Mouse (Mus musculus) CH12.LX (cell line): ENCODE results near the gene Phactr1. TPM values are rescaled to one million over a fixed set of nuclear protein-coding genes. Genes with fewer than 3 reads are reported as not detected.
A peak's percentile ranks its signal among the peaks of the same experiment; 100 is the strongest.

ENCODE experiments used
- DNase-seq: peaks from one replicate; pipeline ENCODE4 v3.0.0-alpha.2; 2013; ENCODE audit errors: extremely low read depth
- H3K27ac ChIP-seq: 2 replicates; pipeline ENCODE4 v1.5.1; 2012; ENCODE audit warnings: low read depth, mild to moderate bottlenecking, control low read depth, moderate library complexity; ENCODE audit not compliant: insufficient read depth
- H3K27me3 ChIP-seq: replicated peaks from 2 replicates; pipeline ENCODE3; 2012; ENCODE audit warnings: inconsistent platforms
- H3K36me3 ChIP-seq, 2 experiments: replicated peaks in 1 of 2; 2 replicates each; pipeline versions ENCODE3 to v1.6.1; 2012; ENCODE audit warnings: inconsistent platforms in 1 of 2, low read length in 1 of 2, mild to moderate bottlenecking in 1 of 2, mixed read lengths in 1 of 2, moderate library complexity in 1 of 2; ENCODE audit not compliant: control insufficient read depth in 1 of 2, insufficient read depth in 1 of 2
- H3K4me1 ChIP-seq, 2 experiments: 2 replicates each; pipeline ENCODE4 v1.6.1; 2012; ENCODE audit warnings: inconsistent platforms in 1 of 2, moderate library complexity in 1 of 2; ENCODE audit not compliant: insufficient read depth in 2 of 2, control insufficient read depth in 1 of 2
- H3K4me2 ChIP-seq: 2 replicates; pipeline ENCODE4 v1.6.1; 2012; ENCODE audit warnings: low read depth, mild to moderate bottlenecking, control low read depth; ENCODE audit not compliant: poor library complexity, insufficient read depth, severe bottlenecking
- H3K4me3 ChIP-seq, 3 experiments: fragments of 150-350 bp in 1 of 3; sonication (generic) in 1 of 3; replicated peaks in 1 of 3; 2 replicates each; pipeline versions ENCODE3 to v1.5.1; 2011 to 2012; ENCODE audit warnings: low read depth in 2 of 3, low read length in 2 of 3, mild to moderate bottlenecking in 2 of 3, moderate library complexity in 2 of 3, control low read depth in 1 of 3, improper control_type of control experiment in 1 of 3, inconsistent platforms in 1 of 3, mixed read lengths in 1 of 3; ENCODE audit not compliant: poor library complexity in 1 of 3
- H3K79me2 ChIP-seq: replicated peaks from 2 replicates; pipeline ENCODE4 v1.6.1; 2012; ENCODE audit warnings: mild to moderate bottlenecking, moderate library complexity; ENCODE audit not compliant: control insufficient read depth, poor library complexity, insufficient read depth, severe bottlenecking; ENCODE audit errors: extremely low read depth
- H3K9ac ChIP-seq: 2 replicates; pipeline ENCODE4 v1.6.1; 2012; ENCODE audit warnings: low read depth, mild to moderate bottlenecking, control low read depth, moderate library complexity; ENCODE audit not compliant: insufficient read depth
- H3K9me3 ChIP-seq: replicated peaks from 2 replicates; pipeline ENCODE3; 2012; ENCODE audit warnings: low read length, inconsistent platforms, mixed read lengths
- BHLHE40 ChIP-seq: IDR thresholded peaks from 2 replicates; pipeline ENCODE4 v1.6.1; 2011; ENCODE audit warnings: mild to moderate bottlenecking, low read depth, low read length, improper control_type of control experiment
- CHD1 ChIP-seq: IDR thresholded peaks from 2 replicates; pipeline ENCODE4 v1.6.1; 2012; ENCODE audit warnings: low read depth, low read length, improper control_type of control experiment, inconsistent platforms
- CHD2 ChIP-seq: IDR thresholded peaks from 2 replicates; pipeline ENCODE4 v1.6.1; 2011; ENCODE audit warnings: low read length, improper control_type of control experiment
- CTCF ChIP-seq, 2 experiments: IDR thresholded peaks in 1 of 2; conservative IDR thresholded peaks in 1 of 2; 2 replicates each; pipeline ENCODE4 v1.5.1; 2011 to 2012; ENCODE audit warnings: low read depth in 2 of 2, low read length in 2 of 2, improper control_type of control experiment in 1 of 2, inconsistent platforms in 1 of 2, mild to moderate bottlenecking in 1 of 2, moderate library complexity in 1 of 2
- ELF1 ChIP-seq: IDR thresholded peaks from 2 replicates; pipeline ENCODE4 v1.6.1; 2014; ENCODE audit warnings: low read depth, mild to moderate bottlenecking, inconsistent platforms, low read length, improper control_type of control experiment
- EP300 ChIP-seq: IDR thresholded peaks from 2 replicates; pipeline ENCODE4 v1.6.1; 2011; ENCODE audit warnings: low read length, improper control_type of control experiment
- GABPA ChIP-seq: IDR thresholded peaks from 2 replicates; pipeline ENCODE4 v1.6.1; 2012; ENCODE audit warnings: low read depth, low read length, improper control_type of control experiment, inconsistent platforms; ENCODE audit not compliant: insufficient replicate concordance
- IRF4 ChIP-seq: IDR thresholded peaks from 2 replicates; pipeline ENCODE4 v1.6.1; 2014; ENCODE audit warnings: low read depth, mild to moderate bottlenecking, inconsistent platforms, low read length, improper control_type of control experiment
- JUN ChIP-seq: IDR thresholded peaks from 2 replicates; pipeline ENCODE4 v1.6.1; 2011; ENCODE audit warnings: low read depth, mild to moderate bottlenecking, low read length, improper control_type of control experiment, moderate library complexity; ENCODE audit not compliant: insufficient read depth
- JUND ChIP-seq: conservative IDR thresholded peaks from 2 replicates; pipeline ENCODE4 v1.6.1; 2011; ENCODE audit warnings: low read depth, low read length, improper control_type of control experiment
- KAT2A ChIP-seq: IDR thresholded peaks from 2 replicates; pipeline ENCODE4 v1.6.1; 2012; ENCODE audit warnings: low read length, improper control_type of control experiment, inconsistent platforms; ENCODE audit not compliant: insufficient replicate concordance
- MAFK ChIP-seq: IDR thresholded peaks from 2 replicates; pipeline ENCODE4 v1.6.1; 2011; ENCODE audit warnings: low read length, improper control_type of control experiment; ENCODE audit not compliant: insufficient replicate concordance
- MAX ChIP-seq: IDR thresholded peaks from 2 replicates; pipeline ENCODE4 v1.6.1; 2011; ENCODE audit warnings: low read length, improper control_type of control experiment
- MEF2A ChIP-seq: IDR thresholded peaks from 2 replicates; pipeline ENCODE4 v1.6.1; 2014; ENCODE audit warnings: low read depth, mild to moderate bottlenecking, inconsistent platforms, low read length, improper control_type of control experiment, borderline replicate concordance
- MYC ChIP-seq: IDR thresholded peaks from 2 replicates; pipeline ENCODE4 v1.6.1; 2011; ENCODE audit warnings: low read depth, mild to moderate bottlenecking, improper control_type of control experiment, low read length
- NELFE ChIP-seq: IDR thresholded peaks from 2 replicates; pipeline ENCODE4 v1.6.1; 2011; ENCODE audit warnings: low read depth, low read length, improper control_type of control experiment
- NRF1 ChIP-seq: IDR thresholded peaks from 2 replicates; pipeline ENCODE4 v1.6.1; 2014; ENCODE audit warnings: low read depth, mild to moderate bottlenecking, inconsistent platforms, low read length, improper control_type of control experiment, moderate library complexity
- PAX5 ChIP-seq: IDR thresholded peaks from 2 replicates; pipeline ENCODE4 v1.6.1; 2012; ENCODE audit warnings: low read length, inconsistent platforms, mixed read lengths
- POLR2AphosphoS2 ChIP-seq: IDR thresholded peaks from 2 replicates; pipeline ENCODE4 v1.6.1; 2011; ENCODE audit warnings: low read depth, low read length, improper control_type of control experiment
- RAD21 ChIP-seq: IDR thresholded peaks from 2 replicates; pipeline ENCODE4 v1.6.1; 2011; ENCODE audit warnings: low read depth, mild to moderate bottlenecking, low read length, improper control_type of control experiment, moderate library complexity
- RCOR1 ChIP-seq: conservative IDR thresholded peaks from 2 replicates; pipeline ENCODE4 v1.6.1; 2012; ENCODE audit warnings: low read depth, mild to moderate bottlenecking, inconsistent platforms, low read length, improper control_type of control experiment
- SIN3A ChIP-seq: IDR thresholded peaks from 2 replicates; pipeline ENCODE4 v1.6.1; 2012; ENCODE audit warnings: low read length, improper control_type of control experiment, inconsistent platforms
- SMC3 ChIP-seq: IDR thresholded peaks from 2 replicates; pipeline ENCODE4 v1.6.1; 2011; ENCODE audit warnings: low read depth, low read length, improper control_type of control experiment
- TBP ChIP-seq: conservative IDR thresholded peaks from 2 replicates; pipeline ENCODE4 v1.6.1; 2011; ENCODE audit warnings: low read depth, low read length, improper control_type of control experiment
- TCF12 ChIP-seq: IDR thresholded peaks from 2 replicates; pipeline ENCODE4 v1.6.1; 2014; ENCODE audit warnings: low read depth, mild to moderate bottlenecking, inconsistent platforms, low read length, improper control_type of control experiment
- USF1 ChIP-seq: IDR thresholded peaks from 2 replicates; pipeline ENCODE4 v1.6.1; 2014; ENCODE audit warnings: low read depth, mild to moderate bottlenecking, inconsistent platforms, low read length, improper control_type of control experiment
- ZNF384 ChIP-seq: IDR thresholded peaks from 2 replicates; pipeline ENCODE4 v1.6.1; 2012; ENCODE audit warnings: low read depth, low read length, improper control_type of control experiment, inconsistent platforms
- dilution Hi-C: fragments of 300-500 bp; cut with MboI; formaldehyde crosslinking; loops from 2 replicates; pipeline ENCODE4 v1.14.3; 2020; ENCODE audit warnings: low sequenced_read_pairs; ENCODE audit not compliant: extremely low pct_unique_long_range_greater_than_20kb, extremely low pct_ligation_motif_present
- in situ Hi-C: fragments of 300-500 bp; cut with MboI; formaldehyde crosslinking; loops from 3 replicates; pipeline ENCODE4 v1.14.3; 2019; ENCODE audit warnings: low sequenced_read_pairs, low pct_ligation_motif_present, low pct_unique_long_range_greater_than_20kb, mixed read lengths
- polyA plus RNA-seq: library from polyadenylated mRNA; unstranded; fragments of >175 nt; gene quantifications from 2 replicates; pipeline ENCODE4 v1.2.1, GENCODE M21; 2012; ENCODE audit warnings: low read depth; ENCODE audit not compliant: insufficient read length
- total RNA-seq, 2 experiments: library from RNA; depleted of rRNA; stranded (reverse); fragments of 300-350 nt in 1 of 2; fragments of >200 nt in 1 of 2; gene quantifications; 2 replicates each; pipeline ENCODE4 v1.2.3; 2012 to 2014

Phactr1 gene
- total and polyA plus RNA-seq, 3 experiments = 2.0 to 6.1 (median 3.1) TPM

- dilution Hi-C loops = no loop called here
- TF ChIP-seq ELF1 (peak; percentile 16; the same call in 1 of the 2 replicates), JUND (no peak), KAT2A (no peak), RAD21 (no peak), BHLHE40 (no peak), MAX (no peak)
These were observed 277.4 kb downstream of the Phactr1 start for GRCm38 (mm10) chr13:42957856-42958255.

GRCm38 (mm10) chr13:42958867-42959266 lies 278.4 kb downstream of the Phactr1 start:
- peaks cover 0 to 54% of the 10 kb centered on the region in 2 experiments; a peak in 3 of 4 replicates for H3K4me1 ChIP-seq
- dilution Hi-C loops = no loop called here

More at GRCm38 (mm10) chr13:42957856-42958255, 277.4 kb downstream of the Phactr1 start:
- Histone ChIP-seq H3K4me3 (no peak overlapping the region), H3K9me3 (no peaks in the 10 kb centered on the region), H3K9ac (no peak overlapping the region), H3K27ac (no peak overlapping the region), H3K4me2 (no peak overlapping the region), H3K36me3 (no peaks in the 10 kb centered on the region), H3K79me2 (no peaks in the 10 kb centered on the region), H3K27me3 (peaks cover 1% of the 10 kb centered on the region), H3K4me1 (peaks cover 0 to 54% of the 10 kb centered on the region in 2 experiments; a peak in 3 of 4 replicates)
- peak; percentile 49 for DNase-seq
- in situ Hi-C loops = no loop called here

GRCm38 (mm10) chr13:42961561-42961960 lies 281.1 kb downstream of the Phactr1 start:
- Histone ChIP-seq H3K9me3 (no peaks in the 10 kb centered on the region), H3K79me2 (no peaks in the 10 kb centered on the region), H3K4me1 (peaks cover 0 to 42% of the 10 kb centered on the region in 2 experiments; a peak in 3 of 4 replicates), H3K27ac (no peak overlapping the region), H3K36me3 (no peaks in the 10 kb centered on the region), H3K4me2 (no peak overlapping the region), H3K27me3 (no peaks in the 10 kb centered on the region), H3K9ac (no peak overlapping the region), H3K4me3 (no peak overlapping the region)
- in situ Hi-C loops (no loop called here), dilution Hi-C loops (no loop called here)
- TF ChIP-seq RCOR1 = no peak
- TF ChIP-seq MAFK = no peak
- no peak for TF ChIP-seq NRF1
- TF ChIP-seq CHD1 = no peak
- no peak for TF ChIP-seq CTCF (conservative IDR thresholded peaks at IDR 0.05 in 1 of 2, IDR thresholded peaks at IDR 0.05 in 1 of 2; ENCODE audit: low read depth in 2 of 2, low read length in 2 of 2)
- TF ChIP-seq GABPA = no peak
- TF ChIP-seq SIN3A = no peak
- TF ChIP-seq EP300 = no peak
- TF ChIP-seq MEF2A = no peak
- TF ChIP-seq JUN = no peak
- no peak for TF ChIP-seq KAT2A
- no peak for TF ChIP-seq IRF4
- TF ChIP-seq MYC = no peak
- TF ChIP-seq JUND = no peak
- no peak for TF ChIP-seq TBP
- no peak for TF ChIP-seq ZNF384
- no peak for TF ChIP-seq TCF12
- TF ChIP-seq PAX5 = no peak
- TF ChIP-seq CHD2 = no peak
- no peak for DNase-seq

More at GRCm38 (mm10) chr13:42958867-42959266, 278.4 kb downstream of the Phactr1 start:
- H3K27ac ChIP-seq = no peak overlapping the region
- no peaks in the 10 kb centered on the region for H3K9me3 ChIP-seq
- H3K36me3 ChIP-seq = no peaks in the 10 kb centered on the region
- H3K4me2 ChIP-seq = no peak overlapping the region
- H3K4me3 ChIP-seq = no peak overlapping the region
- no peaks in the 10 kb centered on the region for H3K79me2 ChIP-seq
- no peaks in the 10 kb centered on the region for H3K27me3 ChIP-seq
- no peak overlapping the region for H3K9ac ChIP-seq
- peak; percentile 60 for DNase-seq
- in situ Hi-C loops = no loop called here
- no peak for TF ChIP-seq USF1
- no peak for TF ChIP-seq NELFE
- no peak for TF ChIP-seq POLR2AphosphoS2
- TF ChIP-seq TCF12 = no peak
- TF ChIP-seq SMC3 = no peak
- no peak for TF ChIP-seq MYC
- TF ChIP-seq ELF1 = no peak
